Comparison of ENCODE assay signal across 13 mouse cellular contexts in the genomic region with DNA sequence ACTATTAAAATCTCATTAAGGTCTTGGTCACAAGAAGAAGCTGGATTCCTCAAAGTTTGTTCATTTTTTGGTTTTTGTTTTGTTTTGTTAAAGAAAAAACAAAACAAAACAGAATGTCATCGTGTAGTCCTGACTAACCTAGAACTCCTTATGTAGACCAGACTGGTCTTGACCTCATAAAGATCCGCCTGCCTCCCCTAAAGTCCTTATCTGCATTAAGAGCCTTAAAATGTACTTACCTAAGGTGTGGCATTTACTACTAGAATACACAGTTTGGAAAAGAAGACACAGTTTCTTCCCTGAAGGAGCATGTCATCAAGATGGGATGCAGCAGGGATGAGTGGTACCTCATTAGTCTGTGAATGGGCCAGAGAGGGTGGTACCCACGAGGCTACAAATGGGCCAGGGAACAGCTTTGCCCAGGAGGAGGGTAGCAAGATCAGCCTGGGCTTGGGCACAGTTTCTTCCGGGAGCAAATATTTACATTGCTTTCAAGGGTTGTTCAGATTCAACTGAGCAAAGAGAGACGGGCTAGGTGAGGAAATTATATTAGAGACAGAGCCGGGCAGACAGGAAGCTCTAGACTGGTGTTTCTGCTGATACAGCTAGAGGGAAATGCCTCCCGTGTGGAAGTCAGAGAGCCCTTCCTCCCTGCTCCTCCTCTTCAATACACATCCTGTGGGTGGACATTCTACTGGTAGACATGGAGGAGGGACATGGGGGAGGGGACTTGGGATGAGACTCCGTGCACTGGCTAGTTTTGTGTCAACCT. TPM values are rescaled to one million over a fixed set of nuclear protein-coding genes. Genes with fewer than 3 reads are reported as not detected.
A peak's percentile ranks its signal among the peaks of the same experiment; 100 is the strongest.
DNase-seq lines count a peak whose midpoint lies in the region; ATAC-seq lines count a peak whose summit lies in the region.
"Had no signal": no experiment of that assay in that cellular context is flagged by ENCODE, and none has a peak within 500 bp of the region (broad histone marks: within the 10 kb centered on the region; RNA-seq: fewer than 3 reads in every experiment).

No protein-coding gene starts in this region.

- H3K9me3 ChIP-seq in heart, embryonic 16.5 days (replicated peaks; ENCODE audit: control insufficient read depth, low read length) = no peaks in the 10 kb centered on the region
- no peaks in the 10 kb centered on the region for H3K9me3 ChIP-seq in heart, embryonic 10.5 days
- H3K9me3 ChIP-seq in hindbrain, embryonic 11.5 days (ENCODE audit: control insufficient read depth, low read length) = no peaks in the 10 kb centered on the region
- H3K9me3 ChIP-seq: liver, embryonic 12.5 days; neural tube, embryonic 12.5 days had no signal

- H3K4me2 ChIP-seq in heart, embryonic 16.5 days (ENCODE audit: low read depth, low read length) = no peak overlapping the region
- H3K4me2 ChIP-seq in hindbrain, embryonic 11.5 days (replicated peaks; ENCODE audit: low read depth, low read length) = no peak overlapping the region
- H3K4me2 ChIP-seq: liver, embryonic 12.5 days; neural tube, embryonic 12.5 days had no signal

- H3K9ac ChIP-seq in heart, embryonic 16.5 days (ENCODE audit: low read length) = no peak overlapping the region
- H3K9ac ChIP-seq in hindbrain, embryonic 11.5 days (ENCODE audit: low read depth, low read length) = no peak overlapping the region
- H3K9ac ChIP-seq: liver, embryonic 12.5 days; neural tube, embryonic 12.5 days had no signal

- no peaks in the 10 kb centered on the region for H3K4me1 ChIP-seq in heart, embryonic 16.5 days (ENCODE audit: control insufficient read depth, insufficient read depth, low read length)
- H3K4me1 ChIP-seq in heart, embryonic 10.5 days = 0 out of 2 replicates have a peak, but pooled peaks cover 8% of the 10 kb centered on the region
- no peaks in the 10 kb centered on the region for H3K4me1 ChIP-seq in hindbrain, embryonic 11.5 days (replicated peaks; ENCODE audit: control insufficient read depth, insufficient read depth, low read length)
- H3K4me1 ChIP-seq: liver, embryonic 12.5 days; neural tube, embryonic 12.5 days had no signal

- peak; percentile 41 for ATAC-seq in heart, embryonic 16.5 days (replicated peaks; ENCODE audit: extremely low read depth, insufficient read depth, low FRiP score)
- no peak for ATAC-seq in hindbrain, embryonic 11.5 days (ENCODE audit: low FRiP score)
- ATAC-seq: forebrain, embryonic 14.5 days; liver, embryonic 12.5 days had no signal

- no peaks in the 10 kb centered on the region for H3K36me3 ChIP-seq in heart, embryonic 16.5 days (ENCODE audit: control insufficient read depth, insufficient read depth)
- no peaks in the 10 kb centered on the region for H3K36me3 ChIP-seq in heart, embryonic 10.5 days
- no peaks in the 10 kb centered on the region for H3K36me3 ChIP-seq in hindbrain, embryonic 11.5 days (ENCODE audit: control insufficient read depth, insufficient read depth, low read length)
- H3K36me3 ChIP-seq: liver, embryonic 12.5 days; neural tube, embryonic 12.5 days had no signal

- no peak for DNase-seq in heart, embryonic 10.5 days (ENCODE audit: low spot score)
- peak; percentile 40 for DNase-seq in 416B (ENCODE audit: low read depth)
- DNase-seq in kidney, postnatal 25 days = peak; percentile 27 to 43
- peak; percentile 78 for DNase-seq in lung, postnatal 25 days (ENCODE audit: low spot score)
- no peak for DNase-seq in spleen, postnatal 10 days (ENCODE audit: low spot score in 2 of 2)
- no peak for DNase-seq in hindbrain, embryonic 11.5 days (ENCODE audit: low spot score)
- no peak for DNase-seq in ovary, postnatal 14 days (ENCODE audit: low spot score)
- DNase-seq: midbrain, embryonic 14.5 days; thymus, adult 2 months had no signal

- no peaks in the 10 kb centered on the region for H3K27me3 ChIP-seq in heart, embryonic 16.5 days (ENCODE audit: control insufficient read depth, insufficient read depth, low read length)
- peaks cover 8% of the 10 kb centered on the region; the same call in 1 of the 2 replicates for H3K27me3 ChIP-seq in heart, embryonic 10.5 days (ENCODE audit: insufficient read depth, poor library complexity, severe bottlenecking)
- H3K27me3 ChIP-seq in hindbrain, embryonic 11.5 days (ENCODE audit: control insufficient read depth, insufficient read depth, low read length) = no peaks in the 10 kb centered on the region
- H3K27me3 ChIP-seq: liver, embryonic 12.5 days; neural tube, embryonic 12.5 days had no signal

- H3K4me3 ChIP-seq in heart, embryonic 16.5 days (ENCODE audit: low read length) = no peak overlapping the region
- H3K4me3 ChIP-seq in heart, embryonic 10.5 days = no peak overlapping the region
- no peak overlapping the region for H3K4me3 ChIP-seq in hindbrain, embryonic 11.5 days (ENCODE audit: low read depth, low read length)
- H3K4me3 ChIP-seq: liver, embryonic 12.5 days; neural tube, embryonic 12.5 days had no signal

- WGBS in heart, embryonic 16.5 days = 56% methylated on average over 8 of the region's 8 CpGs
- WGBS in heart, embryonic 10.5 days = 57% methylated on average over 8 of the region's 8 CpGs
- WGBS in hindbrain, embryonic 11.5 days = 82% methylated on average over 8 of the region's 8 CpGs

- no peak overlapping the region for H3K27ac ChIP-seq in heart, embryonic 16.5 days (ENCODE audit: low read length)
- no peak overlapping the region for H3K27ac ChIP-seq in heart, embryonic 10.5 days
- no peak overlapping the region for H3K27ac ChIP-seq in hindbrain, embryonic 11.5 days (ENCODE audit: low read depth, low read length)
- H3K27ac ChIP-seq: liver, embryonic 12.5 days; neural tube, embryonic 12.5 days had no signal

RNA-seq across cellular contexts. Expression of a gene that starts 7.6 kb away (rescaled TPM):
- polyA plus RNA-seq in heart, embryonic 16.5 days (2015; fragmentation: Nextera tagmentation; extraction: Ambion mirVana) = 16.0 and 25.0 TPM in 2 replicates
- 17.2 and 23.4 TPM in 2 replicates for polyA plus RNA-seq in heart, embryonic 10.5 days (2016; fragmentation: Nextera tagmentation; extraction: Ambion mirVana)
- 22.1 and 29.3 TPM in 2 replicates for polyA plus RNA-seq in hindbrain, embryonic 11.5 days (2014; fragmentation: Nextera tagmentation; extraction: Ambion mirVana)

Comparison
In these comparisons a context has a peak if more than half of its experiments do, and no peak if none do; other contexts are left out.
1. DNase-seq: peak in 416B (single experiment), kidney, postnatal 25 days (2 of 2) and lung, postnatal 25 days (single experiment); none in heart, embryonic 10.5 days (single experiment), spleen, postnatal 10 days (0 of 2), hindbrain, embryonic 11.5 days (single experiment) and ovary, postnatal 14 days (single experiment).